Mouse (Mus musculus) cerebellum, adult 2 months (tissue): ENCODE data around the gene Gabrg2.

Source experiments
- CTCF ChIP-seq: fragments of 200-500 bp; IDR thresholded peaks from 2 replicates; pipeline ENCODE4 v1.5.1; 2011; ENCODE audit warnings: low read depth, mild to moderate bottlenecking, control low read depth, low read length, moderate library complexity, borderline replicate concordance; ENCODE audit not compliant: insufficient read depth
- POLR2A ChIP-seq: fragments of 200-500 bp; IDR thresholded peaks from 2 replicates; pipeline ENCODE4 v1.6.1; 2011; ENCODE audit warnings: low read length, control low read depth, borderline replicate concordance; ENCODE audit not compliant: insufficient read depth

DNA sequence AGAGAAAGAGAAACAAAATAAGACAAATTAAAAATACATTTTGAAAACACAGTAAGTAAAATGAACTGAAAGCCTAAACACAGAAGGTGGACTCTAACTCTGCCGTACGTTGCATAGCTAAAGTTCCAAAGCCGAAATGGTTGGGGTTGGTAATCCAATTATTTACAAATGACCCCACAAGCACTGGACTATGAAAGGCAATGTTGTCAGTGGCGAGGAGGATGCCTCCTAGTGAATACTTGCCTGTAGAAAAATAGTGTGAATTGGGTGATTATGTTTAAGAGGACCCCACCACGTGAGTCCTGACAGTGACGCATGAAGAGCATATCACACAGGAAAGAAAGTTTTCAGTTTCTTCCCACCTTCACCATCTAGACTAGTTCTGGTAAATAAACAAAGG is 86.6 kb downstream of the Gabrg2 start:
- TF ChIP-seq CTCF (no peak), POLR2A (no peak)
